Mouse (Mus musculus) embryonic facial prominence, embryonic 14.5 days (tissue): ENCODE data around the gene Spef1. TPM values are rescaled to one million over a fixed set of nuclear protein-coding genes. Genes with fewer than 3 reads are reported as not detected.

ENCODE experiments used
- ATAC-seq: fragments of 200-750 bp; cut with Nextera tagmentation; 2 replicates; pipeline ENCODE4 v1.8.0; 2017; ENCODE audit warnings: low read depth, moderate number of reproducible peaks, moderate TSS enrichment
- DNase-seq: peaks from one replicate; pipeline ENCODE4 v3.0.0-alpha.2; 2015; ENCODE audit warnings: low spot score
- H3K27ac ChIP-seq: fragments of 300-500 bp; sonication (generic); replicated peaks from 2 replicates; pipeline ENCODE4 v1.5.1; 2014; ENCODE audit warnings: low read depth, mild to moderate bottlenecking, low read length, moderate library complexity
- H3K27me3 ChIP-seq: fragments of 300-500 bp; sonication (generic); replicated peaks from 2 replicates; pipeline ENCODE4 v1.6.1; 2014; ENCODE audit warnings: low read length; ENCODE audit not compliant: control insufficient read depth, insufficient read depth
- H3K36me3 ChIP-seq: fragments of 300-500 bp; sonication (generic); 2 replicates; pipeline ENCODE4 v1.6.1; 2014; ENCODE audit warnings: low read length, mixed read lengths; ENCODE audit not compliant: control insufficient read depth, insufficient read depth
- H3K4me1 ChIP-seq: fragments of 300-500 bp; sonication (generic); 2 replicates; pipeline ENCODE4 v1.6.1; 2014; ENCODE audit warnings: antibody characterized with exemption, low read length; ENCODE audit not compliant: control insufficient read depth, insufficient read depth
- H3K4me2 ChIP-seq: fragments of 300-500 bp; sonication (generic); 2 replicates; pipeline ENCODE4 v1.6.1; 2014; ENCODE audit warnings: low read depth, mild to moderate bottlenecking, low read length, moderate library complexity, mixed read lengths
- H3K4me3 ChIP-seq: fragments of 300-500 bp; sonication (generic); 2 replicates; pipeline ENCODE4 v1.5.1; 2014; ENCODE audit warnings: low read depth, mild to moderate bottlenecking, low read length
- H3K9ac ChIP-seq: fragments of 300-500 bp; sonication (generic); 2 replicates; pipeline ENCODE4 v1.6.1; 2014; ENCODE audit warnings: low read depth, mild to moderate bottlenecking, low read length, moderate library complexity, mixed read lengths
- H3K9me3 ChIP-seq: fragments of 300-500 bp; sonication (generic); 2 replicates; pipeline ENCODE4 v1.6.1; 2016; ENCODE audit warnings: low read length; ENCODE audit not compliant: control insufficient read depth
- WGBS: fragments of 180-500 bp; shearing (Covaris S2); extraction: QIAGEN DNeasy Blood & Tissue Kit; methylation state at CpG from one replicate; pipeline ENCODE4 v1.1.7; 2014; 5-methylcytosine and 5-hydroxymethylcytosine counted together
- polyA plus RNA-seq: library from polyadenylated mRNA; unstranded; fragments of >200 nt; fragmentation: Nextera tagmentation; extraction: Ambion mirVana; gene quantifications from 2 replicates; pipeline ENCODE4 v1.2.1, GENCODE M21; 2014

The Spef1 gene
- polyA plus RNA-seq, 1 experiment from 2014 or later = 9.9 TPM

DNA sequence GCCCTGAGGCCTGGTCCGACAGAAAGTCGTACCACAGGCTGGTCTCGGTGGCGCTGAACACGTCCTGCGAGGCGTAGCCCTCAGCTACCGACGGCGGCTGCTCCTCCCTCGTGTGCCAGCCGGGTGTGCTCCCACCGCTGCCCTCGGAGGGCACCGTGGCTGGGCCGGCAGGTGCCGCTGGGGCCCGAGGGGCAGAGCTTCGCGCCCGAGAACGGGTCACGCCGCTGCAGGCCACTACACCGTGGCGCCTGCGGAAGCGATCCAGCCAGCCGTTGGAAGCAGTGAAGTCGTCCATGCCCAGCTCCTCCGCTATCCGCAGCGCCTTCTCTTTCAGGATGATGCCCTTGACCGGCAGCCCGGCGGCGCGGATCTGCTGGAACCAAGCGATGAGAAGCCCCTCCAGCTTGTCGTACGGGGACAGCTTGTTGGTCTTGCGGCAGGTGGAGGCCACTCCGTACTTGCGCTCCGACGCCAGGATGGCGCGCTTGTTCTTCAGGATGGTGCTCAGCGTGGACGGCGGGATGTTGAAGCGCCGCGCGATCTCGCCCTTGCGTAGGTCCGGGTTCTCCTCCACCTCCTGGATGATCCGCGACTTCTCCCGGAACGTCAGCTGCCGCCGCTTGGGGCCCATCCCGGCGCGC lies 7.7 kb downstream of the Spef1 start:
- Histone ChIP-seq H3K4me3 (peak overlapping the region; percentile 75), H3K36me3 (peaks cover 7% of the 10 kb centered on the region; the same call in 1 of the 2 replicates), H3K27me3 (no peaks in the 10 kb centered on the region), H3K9me3 (no peaks in the 10 kb centered on the region), H3K4me2 (peak overlapping the region; percentile 97), H3K27ac (peak overlapping the region; percentile 95), H3K9ac (peak overlapping the region; percentile 91), H3K4me1 (peaks cover 28% of the 10 kb centered on the region)
- ATAC-seq (peak; percentile 63), DNase-seq (peak; percentile 71)
- WGBS = under 1% methylated on average over 37 of the region's 67 CpGs

DNA sequence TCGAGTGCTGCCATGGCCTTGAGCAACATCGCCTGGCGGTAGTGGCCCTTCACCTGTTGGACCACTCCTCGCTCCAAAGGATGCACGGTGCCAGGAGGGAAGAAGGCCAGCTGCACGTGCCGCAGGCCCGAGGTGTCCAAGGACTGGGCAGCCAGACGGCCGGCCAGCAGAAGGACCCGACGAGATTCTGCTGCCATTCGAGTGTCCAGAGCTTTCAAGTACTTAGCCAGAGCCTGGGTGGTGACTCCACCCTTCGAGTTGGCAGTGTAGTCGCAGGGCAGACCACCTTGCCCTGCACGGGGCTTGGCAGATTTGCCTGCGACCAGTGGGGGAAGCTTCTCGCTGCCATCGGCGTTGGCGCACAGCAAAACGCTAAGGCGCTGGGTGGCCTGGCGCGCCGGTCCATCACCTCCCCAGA lies 8.2 kb downstream of the Spef1 start:
- DNase-seq = no peak
- Histone ChIP-seq H3K27me3 (no peaks in the 10 kb centered on the region), H3K4me2 (peak overlapping the region; percentile 97), H3K4me1 (peaks cover 31% of the 10 kb centered on the region), H3K4me3 (peak overlapping the region; percentile 75), H3K36me3 (peaks cover 7% of the 10 kb centered on the region; the same call in 1 of the 2 replicates), H3K9me3 (no peaks in the 10 kb centered on the region), H3K27ac (peak overlapping the region; percentile 95), H3K9ac (peak overlapping the region; percentile 91)
- 33% methylated on average over 22 of the region's 26 CpGs for whole genome bisulfite sequencing
- ATAC-seq = no peak

DNA sequence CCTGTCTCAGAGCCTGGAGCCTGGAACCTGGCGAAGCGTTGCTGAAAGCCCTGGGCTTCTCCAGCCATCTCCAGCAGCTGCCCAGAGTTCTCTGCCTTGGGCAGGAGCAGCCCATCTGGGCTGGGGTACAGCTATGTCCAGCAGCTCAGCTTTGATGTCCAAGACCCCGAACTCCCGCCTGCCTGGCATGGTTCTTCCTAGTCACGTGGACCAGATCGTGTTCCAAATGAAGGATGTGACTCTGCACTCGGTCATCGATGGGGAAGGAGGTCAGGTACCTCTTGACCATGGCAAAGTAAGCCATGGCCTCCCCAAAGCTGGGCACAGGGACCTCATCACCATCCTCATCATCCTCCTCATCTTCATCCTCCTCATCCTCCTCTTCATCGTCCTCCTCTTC lies 9.2 kb downstream of the Spef1 start:
- peaks cover 31% of the 10 kb centered on the region for H3K4me1 ChIP-seq
- no peak overlapping the region for H3K27ac ChIP-seq
- ATAC-seq (no peak), DNase-seq (no peak)
- peaks cover 7% of the 10 kb centered on the region; the same call in 1 of the 2 replicates for H3K36me3 ChIP-seq
- peak overlapping the region; percentile 91 for H3K9ac ChIP-seq
- peak overlapping the region; percentile 75 for H3K4me3 ChIP-seq
- H3K9me3 ChIP-seq = no peaks in the 10 kb centered on the region
- 89% methylated on average over 9 of the region's 9 CpGs for WGBS
- peaks cover 7% of the 10 kb centered on the region for H3K27me3 ChIP-seq
- peak overlapping the region; percentile 97 for H3K4me2 ChIP-seq

DNA sequence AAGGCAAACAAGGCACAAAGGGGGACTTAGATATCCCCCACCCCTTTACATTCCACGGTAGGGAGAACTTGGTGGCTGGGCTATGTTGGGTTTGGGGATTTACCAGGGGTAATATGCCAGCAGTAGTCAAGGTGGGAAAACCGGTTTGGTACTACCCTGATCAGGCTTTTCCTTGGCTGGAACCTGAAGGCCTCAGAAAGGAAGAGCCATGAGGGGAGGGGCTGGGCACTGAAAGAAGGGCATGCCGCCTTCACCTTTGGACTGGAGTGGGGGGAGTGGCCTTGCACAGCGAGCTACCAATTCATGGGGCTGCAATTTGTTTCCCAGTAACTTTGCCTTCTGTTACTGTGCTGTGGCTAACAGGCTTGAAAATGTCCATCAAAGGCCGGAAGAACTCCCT lies 10.6 kb downstream of the Spef1 start:
- H3K9ac ChIP-seq = peak overlapping the region; percentile 38; the same call in 1 of the 2 replicates
- 0 out of 2 replicates have a peak overlapping the region, but pooled peaks have one; percentile 21 for H3K27ac ChIP-seq
- DNase-seq (peak; percentile 79), ATAC-seq (peak; percentile 39; the same call in 1 of the 2 replicates)
- H3K4me1 ChIP-seq = peaks cover 32% of the 10 kb centered on the region
- peaks cover 21% of the 10 kb centered on the region for H3K27me3 ChIP-seq
- WGBS = 56% methylated on average over 5 of the region's 5 CpGs
- peak overlapping the region; percentile 75; the same call in 1 of the 2 replicates for H3K4me3 ChIP-seq
- peak overlapping the region; percentile 97 for H3K4me2 ChIP-seq
- H3K9me3 ChIP-seq = no peaks in the 10 kb centered on the region
- H3K36me3 ChIP-seq = peaks cover 7% of the 10 kb centered on the region; the same call in 1 of the 2 replicates

DNA sequence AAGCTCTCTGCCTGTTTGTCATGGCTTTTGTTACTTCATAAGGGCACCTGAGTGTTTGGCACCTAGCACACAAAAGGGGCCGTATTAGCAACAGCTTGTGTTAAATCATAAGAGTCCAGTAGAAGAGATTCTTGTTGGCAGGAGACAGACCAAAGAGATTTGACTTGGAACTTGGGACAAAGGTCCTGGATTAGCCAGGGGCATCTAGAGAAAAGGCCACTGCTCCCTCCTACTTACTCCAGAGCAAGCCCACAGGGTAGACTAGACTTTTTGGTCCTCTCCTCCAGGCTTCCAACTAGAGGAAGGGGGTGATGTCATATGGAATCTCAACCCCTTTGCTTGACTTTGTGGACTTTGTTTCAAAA lies 11.2 kb downstream of the Spef1 start:
- no peak overlapping the region for H3K4me3 ChIP-seq
- DNase-seq (no peak), ATAC-seq (no peak)
- H3K27ac ChIP-seq = no peak overlapping the region; the same call in 1 of the 2 replicates
- peaks cover 37% of the 10 kb centered on the region for H3K4me1 ChIP-seq
- H3K9ac ChIP-seq = no peak overlapping the region
- H3K9me3 ChIP-seq = no peaks in the 10 kb centered on the region
- peaks cover 27% of the 10 kb centered on the region for H3K27me3 ChIP-seq
- WGBS = 91% methylated on average over 1 of the region's 1 CpGs
- H3K36me3 ChIP-seq = peaks cover 7% of the 10 kb centered on the region; the same call in 1 of the 2 replicates
- 0 out of 2 replicates have a peak overlapping the region, but pooled peaks have one; percentile 97 for H3K4me2 ChIP-seq

DNA sequence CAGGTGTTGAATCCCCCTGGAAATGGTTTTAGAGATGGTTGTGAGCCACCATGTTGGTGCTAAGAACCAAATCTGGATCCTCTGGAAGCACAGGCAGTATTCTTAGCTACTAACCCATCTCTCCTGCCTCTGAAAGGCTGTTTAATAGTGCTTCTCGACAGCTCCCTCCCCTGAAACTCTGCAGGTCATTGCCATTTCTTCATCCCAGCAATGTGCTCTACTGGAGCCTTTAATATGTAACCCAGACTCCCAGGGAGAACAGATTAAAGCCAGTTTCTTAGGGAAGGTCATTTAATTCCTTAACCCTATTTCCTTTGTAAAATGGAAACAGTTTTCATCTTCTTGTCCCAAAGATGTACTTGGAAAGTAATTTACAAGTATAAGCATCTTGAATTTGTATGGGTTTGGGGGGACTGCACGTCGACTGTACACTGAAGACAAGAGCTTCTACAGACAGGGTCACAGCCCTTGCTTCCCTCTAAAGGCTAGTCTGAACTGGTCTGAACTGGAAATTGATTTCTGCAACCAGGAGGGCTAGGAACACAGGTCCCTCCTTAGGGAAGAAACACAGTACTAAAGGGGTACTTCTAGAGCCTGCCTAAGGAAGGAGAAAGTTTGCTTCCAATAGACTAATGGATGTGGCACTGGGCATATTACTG lies 11.7 kb downstream of the Spef1 start:
- peaks cover 32% of the 10 kb centered on the region for H3K27me3 ChIP-seq

DNA sequence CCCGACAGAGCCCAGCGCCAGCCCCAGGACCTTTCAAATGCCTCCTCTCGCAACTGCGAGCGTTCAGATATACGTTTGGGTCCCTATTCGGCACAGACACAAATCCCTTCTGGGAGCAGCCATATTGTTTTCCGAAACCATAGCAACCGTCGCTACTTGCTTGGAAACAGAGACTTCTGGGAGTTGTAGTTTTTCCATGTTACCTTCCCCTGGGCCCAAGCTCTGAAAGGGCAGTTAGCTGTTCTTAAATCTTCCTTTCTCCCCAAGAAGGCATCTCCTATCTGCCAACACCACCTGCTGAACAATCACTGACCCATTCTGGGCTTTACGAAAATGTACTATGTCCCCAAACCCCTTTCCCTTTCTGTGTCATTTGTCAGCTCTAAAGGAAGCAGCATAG lies 12.4 kb downstream of the Spef1 start:
- DNase-seq (peak; percentile 94), ATAC-seq (peak; percentile 42)
- 5% methylated on average over 11 of the region's 11 CpGs for WGBS
- Histone ChIP-seq H3K4me1 (peaks cover 40% of the 10 kb centered on the region), H3K36me3 (peaks cover 7% of the 10 kb centered on the region; the same call in 1 of the 2 replicates), H3K9me3 (no peaks in the 10 kb centered on the region), H3K9ac (no peak overlapping the region), H3K4me2 (peak overlapping the region; percentile 62), H3K4me3 (peak overlapping the region; percentile 32), H3K27ac (no peak overlapping the region), H3K27me3 (peaks cover 33% of the 10 kb centered on the region)

More for the DNA sequence above, 11.7 kb downstream of the Spef1 start:
- WGBS = 72% methylated on average over 3 of the region's 3 CpGs
- Histone ChIP-seq H3K4me2 (no peak overlapping the region), H3K36me3 (peaks cover 7% of the 10 kb centered on the region; the same call in 1 of the 2 replicates), H3K9ac (no peak overlapping the region), H3K4me3 (no peak overlapping the region), H3K4me1 (peaks cover 40% of the 10 kb centered on the region), H3K9me3 (no peaks in the 10 kb centered on the region), H3K27ac (no peak overlapping the region)
- ATAC-seq (no peak), DNase-seq (no peak)

DNA sequence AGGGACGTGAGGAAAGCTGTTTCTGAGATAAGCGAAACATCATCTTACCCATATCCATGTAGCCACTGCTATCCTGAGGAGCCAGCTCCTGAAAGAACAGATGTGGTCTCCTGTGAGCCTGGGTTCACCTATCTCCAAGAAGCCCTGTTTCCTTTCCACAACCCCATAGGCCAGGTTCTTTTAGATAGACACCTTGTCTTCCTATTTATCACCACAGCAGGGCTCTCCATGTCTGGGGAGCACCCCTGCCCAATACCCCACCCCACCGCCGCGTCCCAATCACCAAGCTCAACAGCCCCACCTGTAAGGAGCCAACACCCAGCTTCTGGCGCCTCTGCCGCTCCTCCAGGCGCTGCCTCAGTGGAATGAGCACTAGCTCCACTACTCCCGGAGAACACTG lies 14.8 kb downstream of the Spef1 start:
- no peak overlapping the region for H3K4me2 ChIP-seq
- no peak for DNase-seq
- no peak overlapping the region for H3K27ac ChIP-seq
- H3K4me3 ChIP-seq = no peak overlapping the region
- H3K9ac ChIP-seq = no peak overlapping the region
- peaks cover 22% of the 10 kb centered on the region for H3K4me1 ChIP-seq
- H3K36me3 ChIP-seq = peaks cover 7% of the 10 kb centered on the region; the same call in 1 of the 2 replicates
- peaks cover 33% of the 10 kb centered on the region for H3K27me3 ChIP-seq
- ATAC-seq = no peak
- WGBS = 48% methylated on average over 9 of the region's 9 CpGs
- H3K9me3 ChIP-seq = no peaks in the 10 kb centered on the region
